ENCODE assay signal across 28 mouse cellular contexts in genomic region chr5:37848991-37849719, GRCm38 (mm10). TPM values are rescaled to one million over a fixed set of nuclear protein-coding genes. Genes with fewer than 3 reads are reported as not detected.
DNase-seq lines count a peak whose midpoint lies in the region; ATAC-seq and TF ChIP-seq lines count a peak whose summit lies in the region.
"Had no signal": no experiment of that assay in that cellular context is flagged by ENCODE, and none has a peak within 500 bp of the region (broad histone marks: within the 10 kb centered on the region; RNA-seq: fewer than 3 reads in every experiment).

No protein-coding gene starts in this region.

- peak; percentile 32 for DNase-seq in embryo, embryonic 10 days (ENCODE audit: low spot score)
- DNase-seq in embryo, embryonic 11 days, result no peak
- peak; percentile 63 for DNase-seq in liver, adult 2 months (ENCODE audit: extremely low read depth, low read depth, low spot score)
- no peak for DNase-seq in midbrain, postnatal 0 days (ENCODE audit: low spot score)
- no peak for DNase-seq in left cerebral cortex, adult 8-10 months (ENCODE audit: low spot score in 2 of 2)
- DNase-seq: adrenal gland, postnatal 14 days; cerebellum, adult 8-10 months; cerebellum, postnatal 36 days; gastrocnemius, postnatal 36 days; heart, adult 2 months; heart, postnatal 14 days; kidney, postnatal 36 days; layer of hippocampus, postnatal 36 days; lung, postnatal 36 days; right cerebral cortex, adult 18-20 months; right cerebral cortex, postnatal 4 days; thymus, adult 2 months; thymus, postnatal 4 days had no signal

- 21% methylated on average over 8 of the region's 8 CpGs for WGBS in liver, adult 2 months
- WGBS in liver, embryonic 12.5 days (ENCODE audit: insufficient replicate concordance), result 45% methylated on average over 8 of the region's 8 CpGs
- WGBS in midbrain, embryonic 12.5 days, result 32% methylated on average over 8 of the region's 8 CpGs
- 36% methylated on average over 8 of the region's 8 CpGs for WGBS in midbrain, postnatal 0 days
- 47% methylated on average over 8 of the region's 8 CpGs for WGBS in forebrain, embryonic 13.5 days

- ATAC-seq in liver, embryonic 12.5 days, result no peak
- ATAC-seq in midbrain, embryonic 12.5 days (ENCODE audit: low FRiP score, low read depth), result peak; percentile 27; the same call in 1 of the 2 replicates
- no peak for ATAC-seq in midbrain, postnatal 0 days (ENCODE audit: low FRiP score)
- ATAC-seq in forebrain, embryonic 13.5 days, result no peak
- ATAC-seq: activated CD4-positive, CD25-positive, alpha-beta regulatory T cell, adult 4 months; intestine, embryonic 16.5 days had no signal

- peak overlapping the region; percentile 14; the same call in 1 of the 2 replicates for H3K27ac ChIP-seq in liver, adult 2 months (replicated peaks; ENCODE audit: insufficient read depth, low read depth, low read length)
- no peak overlapping the region for H3K27ac ChIP-seq in liver, embryonic 12.5 days
- H3K27ac ChIP-seq in midbrain, embryonic 12.5 days (replicated peaks), result 0 out of 2 replicates have a peak overlapping the region, but pooled peaks have one; percentile 15
- no peak overlapping the region for H3K27ac ChIP-seq in midbrain, postnatal 0 days (ENCODE audit: low read depth, low read length)
- no peak overlapping the region for H3K27ac ChIP-seq in forebrain, embryonic 13.5 days
- H3K27ac ChIP-seq: embryonic facial prominence, embryonic 12.5 days; heart, adult 2 months; heart, embryonic 13.5 days; hindbrain, embryonic 15.5 days; kidney, embryonic 15.5 days had no signal

- no peak overlapping the region for H3K4me3 ChIP-seq in liver, adult 2 months (ENCODE audit: insufficient read depth, low read depth, low read length)
- no peak overlapping the region for H3K4me3 ChIP-seq in liver, embryonic 12.5 days
- H3K4me3 ChIP-seq in midbrain, embryonic 12.5 days, result no peak overlapping the region
- H3K4me3 ChIP-seq in midbrain, postnatal 0 days (ENCODE audit: low read depth, low read length), result no peak overlapping the region
- H3K4me3 ChIP-seq in forebrain, embryonic 13.5 days, result no peak overlapping the region
- H3K4me3 ChIP-seq: embryonic facial prominence, embryonic 12.5 days; heart, adult 2 months; heart, embryonic 13.5 days; hindbrain, embryonic 15.5 days; kidney, embryonic 15.5 days; megakaryocyte, embryonic 14.5 days had no signal

- no peak for TF ChIP-seq CTCF in liver, adult 2 months (IDR thresholded peaks at IDR 0.05; ENCODE audit: low read depth, low read length)
- TF ChIP-seq CTCF in midbrain, postnatal 0 days (IDR thresholded peaks at IDR 0.05), result no peak

- no peaks in the 10 kb centered on the region for H3K36me3 ChIP-seq in liver, adult 2 months (ENCODE audit: control insufficient read depth, insufficient read depth, low read length)
- no peaks in the 10 kb centered on the region for H3K36me3 ChIP-seq in liver, embryonic 12.5 days
- H3K36me3 ChIP-seq in midbrain, embryonic 12.5 days, result no peaks in the 10 kb centered on the region
- no peaks in the 10 kb centered on the region for H3K36me3 ChIP-seq in midbrain, postnatal 0 days (ENCODE audit: insufficient read depth, low read length)
- no peaks in the 10 kb centered on the region for H3K36me3 ChIP-seq in forebrain, embryonic 13.5 days (ENCODE audit: poor library complexity, severe bottlenecking)
- H3K36me3 ChIP-seq: embryonic facial prominence, embryonic 12.5 days; heart, embryonic 13.5 days; hindbrain, embryonic 15.5 days; kidney, embryonic 15.5 days had no signal

- H3K9me3 ChIP-seq in liver, embryonic 12.5 days (replicated peaks), result no peaks in the 10 kb centered on the region
- H3K9me3 ChIP-seq in midbrain, embryonic 12.5 days, result no peaks in the 10 kb centered on the region
- no peaks in the 10 kb centered on the region for H3K9me3 ChIP-seq in midbrain, postnatal 0 days (ENCODE audit: low read length)
- no peaks in the 10 kb centered on the region for H3K9me3 ChIP-seq in forebrain, embryonic 13.5 days (replicated peaks)
- H3K9me3 ChIP-seq: embryonic facial prominence, embryonic 12.5 days; hindbrain, embryonic 15.5 days; kidney, embryonic 15.5 days had no signal

- H3K27me3 ChIP-seq in liver, adult 2 months (ENCODE audit: control insufficient read depth, insufficient read depth, low read length), result no peaks in the 10 kb centered on the region
- peaks cover 6% of the 10 kb centered on the region; the same call in 1 of the 2 replicates for H3K27me3 ChIP-seq in liver, embryonic 12.5 days (replicated peaks)
- H3K27me3 ChIP-seq in midbrain, embryonic 12.5 days, result peaks cover 65% of the 10 kb centered on the region
- no peaks in the 10 kb centered on the region for H3K27me3 ChIP-seq in midbrain, postnatal 0 days (ENCODE audit: insufficient read depth, low read length)
- H3K27me3 ChIP-seq in forebrain, embryonic 13.5 days, result 0 out of 2 replicates have a peak, but pooled peaks cover 18% of the 10 kb centered on the region
- H3K27me3 ChIP-seq: megakaryocyte, embryonic 14.5 days had no signal

- peaks cover 11% of the 10 kb centered on the region for H3K4me1 ChIP-seq in liver, adult 2 months (ENCODE audit: control insufficient read depth, insufficient read depth, low read length)
- no peaks in the 10 kb centered on the region for H3K4me1 ChIP-seq in liver, embryonic 12.5 days
- H3K4me1 ChIP-seq in midbrain, embryonic 12.5 days, result peaks cover 14% of the 10 kb centered on the region
- no peaks in the 10 kb centered on the region for H3K4me1 ChIP-seq in midbrain, postnatal 0 days (ENCODE audit: insufficient read depth, low read length)
- peaks cover 3% of the 10 kb centered on the region; the same call in 1 of the 2 replicates for H3K4me1 ChIP-seq in forebrain, embryonic 13.5 days
- H3K4me1 ChIP-seq: heart, embryonic 13.5 days; megakaryocyte, embryonic 14.5 days had no signal

- no peak for TF ChIP-seq POLR2A in liver, adult 2 months (IDR thresholded peaks at IDR 0.05; ENCODE audit: extremely low read depth, insufficient read depth, low read length)

- H3K4me2 ChIP-seq in liver, embryonic 12.5 days, result no peak overlapping the region
- no peak overlapping the region for H3K4me2 ChIP-seq in midbrain, embryonic 12.5 days (replicated peaks)
- no peak overlapping the region for H3K4me2 ChIP-seq in midbrain, postnatal 0 days (ENCODE audit: low read depth, low read length, poor library complexity, severe bottlenecking)
- H3K4me2 ChIP-seq in forebrain, embryonic 13.5 days, result no peak overlapping the region
- H3K4me2 ChIP-seq: embryonic facial prominence, embryonic 12.5 days; heart, embryonic 13.5 days; hindbrain, embryonic 15.5 days; kidney, embryonic 15.5 days had no signal

- no peak overlapping the region for H3K9ac ChIP-seq in liver, adult 2 months (ENCODE audit: low read depth, low read length)
- H3K9ac ChIP-seq in liver, embryonic 12.5 days, result no peak overlapping the region
- no peak overlapping the region for H3K9ac ChIP-seq in midbrain, embryonic 12.5 days (replicated peaks)
- H3K9ac ChIP-seq in midbrain, postnatal 0 days (replicated peaks; ENCODE audit: low read length, poor library complexity, severe bottlenecking), result no peak overlapping the region
- H3K9ac ChIP-seq in forebrain, embryonic 13.5 days, result no peak overlapping the region
- H3K9ac ChIP-seq: embryonic facial prominence, embryonic 12.5 days; heart, embryonic 13.5 days; hindbrain, embryonic 15.5 days; kidney, embryonic 15.5 days had no signal

- H3K79me2 ChIP-seq in liver, adult 2 months (ENCODE audit: control insufficient read depth, insufficient read depth, low read length), result no peaks in the 10 kb centered on the region

RNA-seq across cellular contexts. Expression of gene Msx1, which starts 24.8 kb away (rescaled TPM):
- 0.07 and 0.28 TPM in 2 replicates for total RNA-seq in liver, adult 2 months (2014; rRNA removed)
- 0.05 and 0.07 TPM in 2 replicates for polyA plus RNA-seq in liver, adult 2 months (2012; rRNA removed)
- polyA plus RNA-seq in liver, embryonic 12.5 days (2016; fragmentation: Nextera tagmentation; extraction: Ambion mirVana), result 0.51 and 0.63 TPM in 2 replicates
- polyA plus RNA-seq in midbrain, embryonic 12.5 days (2016; fragmentation: Nextera tagmentation; extraction: Ambion mirVana), result 88.4 and 102 TPM in 2 replicates
- 12.2 and 12.3 TPM in 2 replicates for total RNA-seq in midbrain, postnatal 0 days (2014; rRNA removed)
- polyA plus RNA-seq in midbrain, postnatal 0 days (2015; fragmentation: Nextera tagmentation; extraction: Ambion mirVana), result 8.0 and 8.3 TPM in 2 replicates
- total RNA-seq in left cerebral cortex, adult 8-10 months (2022), result 1 to 10 TPM; 2.9 to 4.5 (median 3.9) TPM
- 17.7 and 20.2 TPM in 2 replicates for polyA plus RNA-seq in forebrain, embryonic 13.5 days (2015; fragmentation: Nextera tagmentation; extraction: Ambion mirVana)

Comparison
In these comparisons a context has a peak if more than half of its experiments do, and no peak if none do; other contexts are left out.
1. DNase-seq: peak in embryo, embryonic 10 days (single experiment) and liver, adult 2 months (single experiment); none in embryo, embryonic 11 days (single experiment), midbrain, postnatal 0 days (single experiment) and left cerebral cortex, adult 8-10 months (0 of 2).
2. H3K27ac ChIP-seq: peak in liver, adult 2 months (single experiment) and midbrain, embryonic 12.5 days (single experiment); none in liver, embryonic 12.5 days (single experiment), midbrain, postnatal 0 days (single experiment) and forebrain, embryonic 13.5 days (single experiment).